Mouse (Mus musculus): Measurements from ENCODE around the gene Bicra. TPM values are rescaled to one million over a fixed set of nuclear protein-coding genes. Genes with fewer than 3 reads are reported as not detected.

Bicra gene
- total and polyA plus RNA-seq, 3 experiments = 0.81 to 14.1 TPM; not detected in 1

- no peak for TF ChIP-seq RAD21 (IDR thresholded peaks at IDR 0.05; ENCODE audit: low read depth, low read length)
- TF ChIP-seq JUND (IDR thresholded peaks at IDR 0.05; ENCODE audit: low read depth, low read length) = no peak
- TF ChIP-seq BHLHE40 (IDR thresholded peaks at IDR 0.05; ENCODE audit: borderline replicate concordance, low read depth, low read length) = peak; percentile 85
- TF ChIP-seq GABPA (IDR thresholded peaks at IDR 0.05; ENCODE audit: low read depth, low read length) = no peak; the same call in 1 of the 2 replicates
- TF ChIP-seq TAL1 (IDR thresholded peaks at IDR 0.05; ENCODE audit: low read length) = no peak
- TF ChIP-seq NRF1 (IDR thresholded peaks at IDR 0.05; ENCODE audit: insufficient read depth, low read depth, low read length, poor library complexity, severe bottlenecking) = peak; percentile 45; the same call in 1 of the 2 replicates
- TF ChIP-seq CTCF (IDR thresholded peaks at IDR 0.05 in 2 of 3, conservative IDR thresholded peaks at IDR 0.05 in 1 of 3; ENCODE audit: control insufficient read depth in 1 of 3, insufficient read depth in 1 of 3, low read depth in 2 of 3, low read length in 3 of 3, poor library complexity in 1 of 3, severe bottlenecking in 1 of 3) = no peak
- 0 out of 2 replicates have a peak, but pooled peaks have one; percentile 25 for TF ChIP-seq USF1 (IDR thresholded peaks at IDR 0.05; ENCODE audit: low read depth, low read length)
- TF ChIP-seq ZNF384 (IDR thresholded peaks at IDR 0.05; ENCODE audit: low read depth, low read length) = no peak
- TF ChIP-seq POLR2AphosphoS5 (IDR thresholded peaks at IDR 0.05; ENCODE audit: borderline replicate concordance, low read depth, low read length) = no peak
- peak; percentile 62; the same call in 1 of the 2 replicates for TF ChIP-seq MYC (IDR thresholded peaks at IDR 0.05; ENCODE audit: low read depth, low read length)
- TF ChIP-seq TCF12 (IDR thresholded peaks at IDR 0.05; ENCODE audit: low read depth, low read length) = peak; percentile 23; the same call in 1 of the 2 replicates
- TF ChIP-seq KAT2A (conservative IDR thresholded peaks at IDR 0.05; ENCODE audit: low read depth, low read length) = peak; percentile 74
- peak; percentile 85 for TF ChIP-seq GATA1 (IDR thresholded peaks at IDR 0.05; ENCODE audit: low read depth, low read length)
- no peak for TF ChIP-seq CHD1 (IDR thresholded peaks at IDR 0.05; ENCODE audit: low read depth, low read length)
- TF ChIP-seq MAZ (IDR thresholded peaks at IDR 0.05; ENCODE audit: low read depth, low read length) = no peak
- TF ChIP-seq E2F4 (IDR thresholded peaks at IDR 0.05; ENCODE audit: borderline replicate concordance, low read depth, low read length) = no peak
- TF ChIP-seq TBP (IDR thresholded peaks at IDR 0.05; ENCODE audit: low read depth, low read length) = peak; percentile 85
- peak; percentile 89 for TF ChIP-seq HCFC1 (IDR thresholded peaks at IDR 0.05; ENCODE audit: low read depth, low read length)
These were observed 101.8 kb downstream of the Bicra start, which contains the start of gene Nop53 (continued) for GRCm38 (mm10) chr7:15945721-15946536.

- no peaks in the 10 kb centered on the region for H3K9me3 ChIP-seq (replicated peaks; ENCODE audit: insufficient read depth, low read length)
- peak overlapping the region; percentile 68 for H3K27ac ChIP-seq (ENCODE audit: control insufficient read depth, low read depth, low read length)
- H3K79me2 ChIP-seq (ENCODE audit: control insufficient read depth, insufficient read depth, low read length, poor library complexity) = peaks cover 25% of the 10 kb centered on the region
- TF ChIP-seq GATA1 (IDR thresholded peaks at IDR 0.05; ENCODE audit: low read depth, low read length) (no peak), USF2 (IDR thresholded peaks at IDR 0.05; ENCODE audit: borderline replicate concordance in 1 of 2, insufficient read depth in 1 of 2, low read depth in 1 of 2, low read length in 2 of 2) (no peak), NRF1 (IDR thresholded peaks at IDR 0.05; ENCODE audit: insufficient read depth, low read depth, low read length, poor library complexity, severe bottlenecking) (no peak), SIN3A (IDR thresholded peaks at IDR 0.05; ENCODE audit: low read length) (no peak), MEF2A (IDR thresholded peaks at IDR 0.05; ENCODE audit: extremely low read depth, insufficient replicate concordance, low read depth, low read length, poor library complexity, severe bottlenecking) (no peak), TBP (IDR thresholded peaks at IDR 0.05; ENCODE audit: low read depth, low read length) (no peak), POLR2AphosphoS2 (IDR thresholded peaks at IDR 0.05; ENCODE audit: low read length) (no peak), CTCF (IDR thresholded peaks at IDR 0.05 in 2 of 3, conservative IDR thresholded peaks at IDR 0.05 in 1 of 3; ENCODE audit: control insufficient read depth in 1 of 3, insufficient read depth in 1 of 3, low read depth in 2 of 3, low read length in 3 of 3, poor library complexity in 1 of 3, severe bottlenecking in 1 of 3) (no peak), MAFK (IDR thresholded peaks at IDR 0.05; ENCODE audit: borderline replicate concordance, low read depth, low read length) (no peak), E2F4 (IDR thresholded peaks at IDR 0.05; ENCODE audit: borderline replicate concordance, low read depth, low read length) (no peak), CHD2 (IDR thresholded peaks at IDR 0.05; ENCODE audit: low read length) (no peak), JUND (IDR thresholded peaks at IDR 0.05; ENCODE audit: low read depth, low read length) (no peak), MYB (IDR thresholded peaks at IDR 0.05; ENCODE audit: low read depth, low read length) (no peak), KAT2A (conservative IDR thresholded peaks at IDR 0.05; ENCODE audit: low read depth, low read length) (no peak), ZMIZ1 (IDR thresholded peaks at IDR 0.05; ENCODE audit: low read depth, low read length) (no peak), UBTF (IDR thresholded peaks at IDR 0.05; ENCODE audit: borderline replicate concordance, insufficient read depth, low read depth, low read length) (no peak), POLR2AphosphoS5 (IDR thresholded peaks at IDR 0.05; ENCODE audit: borderline replicate concordance, low read depth, low read length) (no peak), BHLHE40 (IDR thresholded peaks at IDR 0.05; ENCODE audit: borderline replicate concordance, low read depth, low read length) (no peak)
- peaks cover 4 to 38% of the 10 kb centered on the region in 2 experiments; a peak in 3 of 4 replicates for H3K36me3 ChIP-seq (ENCODE audit: control insufficient read depth in 1 of 2, insufficient read depth in 2 of 2, low read length in 2 of 2)
- H3K27me3 ChIP-seq (ENCODE audit: control insufficient read depth in 1 of 2, insufficient read depth in 2 of 2, low read length in 2 of 2) = no peaks in the 10 kb centered on the region
- H3K4me3 ChIP-seq (ENCODE audit: control insufficient read depth in 1 of 2, insufficient read depth in 1 of 2, low read depth in 2 of 2, low read length in 2 of 2) = peak overlapping the region; percentile 96 to 98
- H3K4me1 ChIP-seq (ENCODE audit: control insufficient read depth in 1 of 2, insufficient read depth in 2 of 2, low read length in 2 of 2) = peaks cover 7 to 33% of the 10 kb centered on the region in 2 experiments
- peak overlapping the region; percentile 98 for H3K9ac ChIP-seq (ENCODE audit: control insufficient read depth, low read depth, low read length, poor library complexity, severe bottlenecking)
- no peak for DNase-seq (ENCODE audit: low read depth, low spot score)
These were observed 102.5 kb downstream of the Bicra start for GRCm38 (mm10) chr7:15945211-15945610.

All from MEL (cell line).